Mouse (Mus musculus) neural tube, postnatal 0 days (tissue): ENCODE results near the gene Selenop. TPM values are rescaled to one million over a fixed set of nuclear protein-coding genes. Genes with fewer than 3 reads are reported as not detected.

Experiments used
- polyA plus RNA-seq: library from polyadenylated mRNA; unstranded; fragments of >200 nt; fragmentation: Nextera tagmentation; extraction: Ambion mirVana; gene quantifications from 2 replicates; pipeline ENCODE4 v1.2.1, GENCODE M21; 2015

Gene Selenop
- 454 and 510 TPM in 2 replicates for polyA plus RNA-seq

GRCm38 (mm10) chr15:3268247-3268646 lies at the start of gene Selenop:
Selenop (plus strand) TSS chr15:3268547.

DNA sequence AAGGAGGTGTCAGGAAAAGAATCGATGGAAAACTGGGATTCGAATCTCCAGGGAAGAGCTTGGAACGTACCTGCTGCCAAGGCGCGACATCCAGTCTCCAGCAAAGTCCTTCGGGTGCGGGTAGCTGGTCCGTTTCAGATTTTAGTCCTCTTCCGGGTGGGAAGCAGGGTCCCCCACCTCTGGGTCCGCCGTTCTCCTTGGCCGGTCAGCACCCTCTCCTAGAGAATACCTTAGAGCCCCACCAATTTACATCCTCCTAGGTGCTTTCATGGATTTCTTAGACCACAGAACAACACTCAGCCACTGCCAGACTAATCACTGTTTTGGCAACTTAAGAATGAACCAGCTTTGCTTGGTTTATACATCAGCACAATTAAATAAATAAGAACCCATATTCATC lies 35.1 kb downstream of the Selenop start, which contains the start of gene Ccdc152:
Ccdc152 (minus strand) TSS at position 101 of the 400 bp plus-strand sequence.

Other genes starting within 250 kb of the Selenop start
- 0.62 and 0.70 TPM in 2 replicates for gene Ccdc152, start 35.0 kb downstream of the Selenop start, polyA plus RNA-seq